Mouse (Mus musculus): ENCODE results near the gene Llgl2.

- TF ChIP-seq POLR2A (IDR thresholded peaks at IDR 0.05; ENCODE audit: insufficient read length, low read depth): no peak
- no peak for TF ChIP-seq MYOD1 (IDR thresholded peaks at IDR 0.05; ENCODE audit: control insufficient read depth in 1 of 3, insufficient read length in 2 of 3, low read depth in 2 of 3)
- no peak for TF ChIP-seq MAX (IDR thresholded peaks at IDR 0.05; ENCODE audit: low read depth)
- TF ChIP-seq CEBPB (IDR thresholded peaks at IDR 0.05; ENCODE audit: insufficient read depth, poor library complexity, severe bottlenecking): no peak
Measured at GRCm38 (mm10) chr11:115792353-115792752, 31.5 kb upstream of the Llgl2 start.
